Mouse (Mus musculus) kidney, adult 8-10 months (tissue): ENCODE results near the gene Slc26a11.

Source experiments
- DNase-seq, 2 experiments: peaks; one replicate each; pipeline ENCODE4 v3.0.0; 2022

The Slc26a11 gene

GRCm38 (mm10) chr11:119402501-119403160 is 47.3 kb downstream of the Slc26a11 start:
- DNase-seq = no peak

GRCm38 (mm10) chr11:119404627-119405026 is 49.3 kb downstream of the Slc26a11 start:
- DNase-seq = peak; percentile 20 to 61

- peak in 1 of 2 experiments; percentile 39 for DNase-seq
Measured at GRCm38 (mm10) chr11:119407381-119407780, 52.0 kb downstream of the Slc26a11 start.

- no peak for DNase-seq
Measured at GRCm38 (mm10) chr11:119407977-119408376, 52.6 kb downstream of the Slc26a11 start.

GRCm38 (mm10) chr11:119419327-119420118 is 64.2 kb downstream of the Slc26a11 start:
- no peak for DNase-seq

GRCm38 (mm10) chr11:119420426-119420825 is 65.1 kb downstream of the Slc26a11 start:
- no peak for DNase-seq

GRCm38 (mm10) chr11:119427431-119427830 is 72.1 kb downstream of the Slc26a11 start:
- no peak for DNase-seq

GRCm38 (mm10) chr11:119427986-119428385 is 72.6 kb downstream of the Slc26a11 start:
- DNase-seq = no peak

- peak; percentile 45 to 48 for DNase-seq
Measured at GRCm38 (mm10) chr11:119428649-119429136, 73.3 kb downstream of the Slc26a11 start.
